Mouse (Mus musculus) hindbrain, embryonic 11.5 days (tissue): Measurements from ENCODE around the gene Aftph. TPM values are rescaled to one million over a fixed set of nuclear protein-coding genes. Genes with fewer than 3 reads are reported as not detected.

Experiments used
- ATAC-seq: fragments of 200-750 bp; cut with Nextera tagmentation; 2 replicates; pipeline ENCODE4 v1.8.0; 2017; ENCODE audit warnings: mild to moderate bottlenecking, moderate TSS enrichment, moderate library complexity; ENCODE audit not compliant: low FRiP score
- DNase-seq: peaks from one replicate; pipeline ENCODE4 v3.0.0-alpha.2; 2015; ENCODE audit warnings: low spot score
- H3K27ac ChIP-seq: fragments of 300-500 bp; sonication (generic); 2 replicates; pipeline ENCODE4 v1.5.1; 2014; ENCODE audit warnings: mild to moderate bottlenecking, low read depth, low read length
- H3K27me3 ChIP-seq: fragments of 300-500 bp; sonication (generic); 2 replicates; pipeline ENCODE4 v1.6.1; 2014; ENCODE audit warnings: mild to moderate bottlenecking, low read length, moderate library complexity, mixed read lengths; ENCODE audit not compliant: control insufficient read depth, insufficient read depth
- H3K36me3 ChIP-seq: fragments of 300-500 bp; sonication (generic); 2 replicates; pipeline ENCODE4 v1.6.1; 2014; ENCODE audit warnings: mild to moderate bottlenecking, low read length, moderate library complexity, mixed read lengths; ENCODE audit not compliant: control insufficient read depth, insufficient read depth
- H3K4me1 ChIP-seq: fragments of 300-500 bp; sonication (generic); replicated peaks from 2 replicates; pipeline ENCODE4 v1.6.1; 2014; ENCODE audit warnings: low read length, mixed read lengths; ENCODE audit not compliant: control insufficient read depth, insufficient read depth
- H3K4me2 ChIP-seq: fragments of 300-500 bp; sonication (generic); replicated peaks from 2 replicates; pipeline ENCODE4 v1.6.1; 2014; ENCODE audit warnings: mild to moderate bottlenecking, low read depth, low read length
- H3K4me3 ChIP-seq: fragments of 300-500 bp; sonication (generic); 2 replicates; pipeline ENCODE4 v1.5.1; 2014; ENCODE audit warnings: low read depth, low read length
- H3K9ac ChIP-seq: fragments of 300-500 bp; sonication (generic); 2 replicates; pipeline ENCODE4 v1.6.1; 2014; ENCODE audit warnings: low read depth, low read length
- H3K9me3 ChIP-seq: fragments of 300-500 bp; sonication (generic); 2 replicates; pipeline ENCODE4 v1.6.1; 2016; ENCODE audit warnings: low read length; ENCODE audit not compliant: control insufficient read depth
- WGBS: fragments of 180-500 bp; shearing (Covaris S2); extraction: QIAGEN DNeasy Blood & Tissue Kit; methylation state at CpG from one replicate; pipeline ENCODE4 v1.1.7; 2014; 5-methylcytosine and 5-hydroxymethylcytosine counted together
- polyA plus RNA-seq: library from polyadenylated mRNA; unstranded; fragments of >200 nt; fragmentation: Nextera tagmentation; extraction: Ambion mirVana; gene quantifications from 2 replicates; pipeline ENCODE4 v1.2.1, GENCODE M21; 2014

Aftph gene
- polyA plus RNA-seq, 1 experiment from 2014 or later = 31.3 TPM

- peak; percentile 71 for DNase-seq
- Histone ChIP-seq H3K9me3 (no peaks in the 10 kb centered on the region), H3K36me3 (no peaks in the 10 kb centered on the region), H3K9ac (peak overlapping the region; percentile 29; the same call in 1 of the 2 replicates), H3K27me3 (no peaks in the 10 kb centered on the region), H3K4me1 (peaks cover 8% of the 10 kb centered on the region; the same call in 1 of the 2 replicates), H3K4me3 (0 out of 2 replicates have a peak overlapping the region, but pooled peaks have one; percentile 1), H3K27ac (peak overlapping the region; percentile 58), H3K4me2 (peak overlapping the region; percentile 20; the same call in 1 of the 2 replicates)
- peak; percentile 91 for ATAC-seq
- 3% methylated on average over 11 of the region's 11 CpGs for WGBS
Observed at GRCm38 (mm10) chr11:20639918-20640447, 101.4 kb downstream of the Aftph start.

GRCm38 (mm10) chr11:20638841-20639240, 102.5 kb downstream of the Aftph start:
- Histone ChIP-seq H3K4me1 (peaks cover 8% of the 10 kb centered on the region; the same call in 1 of the 2 replicates), H3K27ac (no peak overlapping the region), H3K4me3 (no peak overlapping the region), H3K36me3 (no peaks in the 10 kb centered on the region), H3K9ac (no peak overlapping the region), H3K9me3 (no peaks in the 10 kb centered on the region), H3K27me3 (no peaks in the 10 kb centered on the region), H3K4me2 (no peak overlapping the region)
- DNase-seq (peak; percentile 87), ATAC-seq (no peak)
- 27% methylated on average over 3 of the region's 3 CpGs for WGBS

- H3K4me1 ChIP-seq = peaks cover 13% of the 10 kb centered on the region; the same call in 1 of the 2 replicates
- no peaks in the 10 kb centered on the region for H3K36me3 ChIP-seq
- no peak overlapping the region for H3K4me2 ChIP-seq
- DNase-seq (no peak), ATAC-seq (no peak)
- H3K9ac ChIP-seq = no peak overlapping the region
- H3K27ac ChIP-seq = no peak overlapping the region
- no peak overlapping the region for H3K4me3 ChIP-seq
- H3K9me3 ChIP-seq = no peaks in the 10 kb centered on the region
- H3K27me3 ChIP-seq = no peaks in the 10 kb centered on the region
Observed at GRCm38 (mm10) chr11:20637060-20637459, 104.3 kb downstream of the Aftph start.

- DNase-seq (no peak), ATAC-seq (no peak)
- WGBS = 71% methylated on average over 4 of the region's 4 CpGs
- Histone ChIP-seq H3K36me3 (no peaks in the 10 kb centered on the region), H3K4me2 (no peak overlapping the region; the same call in 1 of the 2 replicates), H3K9ac (no peak overlapping the region), H3K4me3 (no peak overlapping the region), H3K27ac (no peak overlapping the region; the same call in 1 of the 2 replicates), H3K4me1 (peaks cover 13% of the 10 kb centered on the region; the same call in 1 of the 2 replicates), H3K27me3 (no peaks in the 10 kb centered on the region), H3K9me3 (no peaks in the 10 kb centered on the region)
Observed at GRCm38 (mm10) chr11:20636114-20636513, 105.3 kb downstream of the Aftph start.

- Histone ChIP-seq H3K9ac (no peak overlapping the region; the same call in 1 of the 2 replicates), H3K4me2 (no peak overlapping the region; the same call in 1 of the 2 replicates), H3K27me3 (no peaks in the 10 kb centered on the region), H3K36me3 (no peaks in the 10 kb centered on the region), H3K9me3 (no peaks in the 10 kb centered on the region), H3K4me3 (no peak overlapping the region), H3K4me1 (peaks cover 13% of the 10 kb centered on the region; the same call in 1 of the 2 replicates), H3K27ac (peak overlapping the region; percentile 61)
- WGBS = 40% methylated on average over 6 of the region's 6 CpGs
- DNase-seq (no peak), ATAC-seq (no peak)
Observed at GRCm38 (mm10) chr11:20635646-20636045, 105.7 kb downstream of the Aftph start.

Other genes starting within 250 kb of the Aftph start
- 23.6 and 24.4 TPM in 2 replicates for gene Sertad2, start 198.3 kb downstream of the Aftph start, polyA plus RNA-seq
- 19.7 and 28.4 TPM in 2 replicates for gene Lgalsl, start 89.5 kb upstream of the Aftph start, polyA plus RNA-seq